Mouse (Mus musculus): ENCODE results near the gene Serpinb6c.
A peak's percentile ranks its signal among the peaks of the same experiment; 100 is the strongest.
"Not testable (repeated sequence)": the region's sequence is repeated elsewhere in the genome, so short reads cannot be mapped to it uniquely, and the experiment has no call there.

Serpinb6c gene

DNA sequence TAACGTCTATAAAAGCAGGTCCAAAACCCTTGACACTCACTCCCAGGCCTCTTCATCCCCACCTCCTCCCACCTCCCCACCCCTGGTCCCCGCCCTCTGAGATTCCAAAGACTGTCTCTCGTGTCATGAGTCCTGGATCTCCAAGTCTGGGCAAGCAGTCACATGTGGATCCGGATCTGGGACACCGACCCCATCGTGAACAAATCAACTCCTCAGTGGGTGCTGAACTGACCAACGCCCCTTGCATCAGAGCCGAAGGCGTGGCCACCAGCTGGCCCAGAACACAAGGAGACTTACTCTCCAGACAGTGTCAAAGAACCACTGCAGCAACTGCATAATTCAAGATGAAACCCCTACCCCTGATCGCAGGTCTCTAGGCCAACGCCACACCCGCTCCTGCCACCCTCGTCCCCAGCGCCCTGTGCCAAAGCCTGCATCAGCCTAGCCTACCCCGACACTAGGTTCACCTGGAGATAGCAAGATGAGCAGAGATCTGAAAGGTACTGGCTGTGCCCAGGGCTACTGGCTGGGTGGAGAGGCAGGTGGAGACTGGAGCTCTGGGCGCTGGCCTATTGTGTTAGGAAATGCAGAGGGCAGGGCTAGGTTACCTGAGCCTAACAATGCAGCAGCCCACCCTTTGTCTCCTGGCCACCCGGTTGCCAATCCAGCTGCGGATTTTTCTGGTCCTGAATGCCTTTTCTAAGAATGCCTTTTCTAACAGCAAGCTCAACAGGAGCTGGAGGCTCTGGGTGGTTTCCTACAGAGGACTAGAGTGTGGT is at the start of gene Serpinb6c:
TSS of gene Serpinb6c (minus strand) at position 533 of the 779 bp plus-strand sequence.
- DNase-seq (ENCODE audit: low spot score in 2 of 2) = no peak

DNA sequence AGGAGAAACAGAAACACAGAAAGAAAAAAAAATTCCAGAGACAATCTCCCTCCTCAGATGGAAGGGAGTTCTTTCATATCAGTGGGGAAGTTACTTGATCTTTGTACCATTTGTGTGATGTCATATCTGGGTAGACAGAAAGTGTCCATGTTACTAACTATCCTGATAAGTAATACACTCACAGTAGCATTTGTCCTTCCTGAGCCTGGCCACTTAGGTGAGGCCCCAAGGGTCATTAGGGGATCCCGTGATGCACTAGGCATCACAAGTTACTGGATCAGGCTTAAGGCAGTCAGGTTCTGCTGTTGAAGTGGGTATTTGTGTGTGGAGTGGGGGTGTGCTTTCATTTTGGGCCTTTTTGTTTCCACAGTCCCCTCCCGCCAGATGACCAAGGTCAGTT is 47.4 kb upstream of the Serpinb6c start:
- DNase-seq (ENCODE audit: low spot score in 2 of 2) = no peak

DNA sequence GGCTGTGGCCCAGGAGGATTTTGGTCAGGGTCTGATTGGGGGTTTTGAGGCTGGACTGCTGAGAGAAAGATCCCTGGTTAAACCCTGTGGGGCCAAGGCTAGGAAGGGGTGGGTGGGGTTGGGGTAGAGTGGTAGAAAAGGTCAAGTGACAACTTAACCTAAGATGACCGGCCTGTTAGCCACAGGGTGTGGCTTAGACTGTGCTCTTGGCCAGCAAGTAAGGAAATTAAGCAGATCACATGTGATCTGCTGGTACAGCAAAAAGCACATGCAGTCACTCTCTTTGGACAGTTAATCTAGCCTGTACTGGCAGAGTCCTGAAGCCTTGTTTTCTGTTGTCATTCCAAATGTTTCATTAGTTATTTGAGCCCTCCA is 46.6 kb upstream of the Serpinb6c start:
- DNase-seq (ENCODE audit: low spot score in 2 of 2) = no peak

DNA sequence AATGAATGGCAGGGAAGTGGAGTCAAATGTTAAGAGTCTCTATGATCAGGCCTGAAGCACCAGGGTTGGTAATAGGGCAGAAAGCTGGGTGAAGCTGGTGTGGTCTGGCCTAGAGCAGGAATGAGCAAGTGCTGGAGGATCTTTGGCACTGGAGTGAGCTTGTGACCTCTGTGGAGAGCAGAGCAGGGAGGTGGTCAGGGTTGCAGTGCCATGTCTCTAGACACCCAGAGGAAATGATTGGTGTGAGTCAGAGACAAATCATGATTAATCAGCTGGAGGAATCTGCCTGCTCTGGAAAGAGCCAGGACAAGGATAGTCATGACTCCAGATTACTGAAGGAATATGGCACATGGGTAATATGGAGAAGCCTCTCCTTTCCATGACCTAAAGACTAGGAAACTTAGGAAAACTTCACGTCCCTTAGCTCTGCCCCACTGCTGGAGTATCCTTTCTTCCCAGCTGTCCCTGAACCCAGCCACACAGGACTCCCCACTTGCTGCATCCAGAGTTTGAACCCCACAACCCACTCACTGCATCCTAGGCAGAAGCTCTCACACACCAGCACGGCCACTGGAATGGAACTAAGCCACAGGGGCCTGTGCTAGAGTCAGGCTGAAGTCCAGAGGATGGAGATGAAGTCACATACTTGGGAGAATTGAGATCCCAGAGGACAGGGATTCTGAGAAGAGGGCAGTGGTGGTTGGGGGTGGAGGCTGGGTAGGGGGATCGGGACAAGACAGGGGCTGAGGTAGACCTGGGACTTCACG is 46.0 kb upstream of the Serpinb6c start:
- DNase-seq (ENCODE audit: low spot score in 2 of 2) = no peak

DNA sequence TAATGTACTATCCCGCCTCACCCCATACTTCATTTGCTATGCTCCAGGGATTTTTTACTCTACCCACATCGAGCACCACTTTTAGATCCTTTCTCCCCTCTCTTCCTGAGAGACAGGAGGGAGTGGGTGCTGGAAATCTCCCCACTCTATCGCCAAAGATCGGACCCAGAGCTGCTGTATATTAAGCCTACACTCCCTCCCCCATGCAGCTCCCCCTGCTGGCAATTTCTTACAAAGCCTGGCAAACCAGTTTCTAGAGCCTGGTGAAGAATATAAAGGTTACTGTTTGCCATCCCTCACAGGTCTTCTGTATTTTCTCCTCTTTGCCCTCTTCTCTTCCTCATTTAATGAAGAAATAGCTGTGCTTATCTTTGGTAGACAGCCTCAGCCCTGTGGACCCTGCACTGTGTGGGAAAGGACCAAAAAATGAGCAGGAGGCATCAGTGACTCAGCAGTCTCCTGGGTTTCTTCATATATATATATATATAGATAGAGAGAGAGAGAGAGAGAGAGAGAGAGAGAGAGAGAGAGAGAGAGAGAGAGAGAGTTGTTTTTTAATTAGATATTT is 36.8 kb upstream of the Serpinb6c start:
- DNase-seq (ENCODE audit: low spot score in 2 of 2) = peak in 1 of 2 experiments; percentile 24

DNA sequence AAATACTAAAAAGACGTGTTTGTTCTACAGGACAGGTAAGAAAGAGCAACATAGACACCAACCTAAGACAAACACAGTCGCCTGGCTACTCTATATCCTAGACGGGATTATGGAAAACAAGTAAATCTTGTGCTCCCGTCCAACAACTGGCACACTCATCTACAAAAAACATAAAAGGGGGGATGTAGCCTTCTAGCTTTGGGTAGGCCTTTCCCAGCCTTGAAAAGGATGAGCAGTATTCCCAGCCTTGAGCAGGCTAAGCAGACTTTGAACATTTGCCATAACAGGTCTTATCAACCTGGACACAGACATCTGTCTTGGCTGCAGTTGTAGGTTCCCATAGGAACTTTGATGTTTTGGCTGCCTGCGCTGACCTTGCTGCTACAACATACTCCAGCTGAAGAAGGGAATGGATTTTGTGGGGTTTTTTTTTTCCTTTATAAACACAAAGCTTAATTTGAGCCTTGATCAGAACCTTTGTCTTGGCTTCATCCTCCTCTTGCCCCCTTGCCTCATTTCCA is 35.8 kb upstream of the Serpinb6c start:
- no peak for DNase-seq (ENCODE audit: low spot score in 2 of 2)

DNA sequence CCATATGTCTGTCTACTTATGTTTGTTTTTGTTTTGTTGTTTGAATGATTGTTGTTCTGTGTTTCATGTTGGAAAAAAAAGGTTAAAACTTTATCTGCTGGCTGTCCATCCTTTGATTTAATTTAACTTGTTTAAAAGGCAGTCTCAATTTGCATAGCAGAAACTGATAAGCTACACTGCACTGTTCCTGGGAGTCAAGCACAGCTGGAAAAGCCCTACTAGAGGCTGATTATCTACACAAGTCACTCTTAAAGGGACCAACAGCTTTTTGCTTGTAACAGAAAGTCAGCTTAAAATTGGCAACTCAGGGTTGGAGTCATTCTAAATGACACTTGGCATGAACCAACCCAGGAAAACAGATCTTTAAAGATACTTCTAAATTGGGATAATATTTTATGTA is 32.1 kb upstream of the Serpinb6c start:
- DNase-seq (ENCODE audit: low spot score in 2 of 2) = not testable (repeated sequence)

DNA sequence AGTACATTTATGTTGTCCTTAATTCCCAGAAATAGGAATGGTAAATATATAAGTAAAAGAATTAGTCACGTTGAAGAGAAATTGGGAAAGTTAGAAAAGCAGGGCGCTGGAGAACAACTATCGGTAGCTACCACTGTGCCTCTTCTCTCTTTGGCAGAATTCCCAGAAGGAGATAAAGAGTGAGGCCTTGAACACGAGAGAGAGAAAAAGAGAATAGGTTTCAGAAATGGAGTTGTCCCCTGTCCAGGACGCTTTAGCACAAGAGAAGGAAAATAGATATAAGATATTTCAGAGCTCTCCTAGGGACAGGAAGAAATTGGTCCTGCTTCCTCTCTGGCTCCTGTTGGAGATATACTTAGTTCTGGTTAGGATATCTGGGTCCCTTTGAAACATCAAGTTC is 31.6 kb upstream of the Serpinb6c start:
- DNase-seq (ENCODE audit: low spot score in 2 of 2) = no peak

DNA sequence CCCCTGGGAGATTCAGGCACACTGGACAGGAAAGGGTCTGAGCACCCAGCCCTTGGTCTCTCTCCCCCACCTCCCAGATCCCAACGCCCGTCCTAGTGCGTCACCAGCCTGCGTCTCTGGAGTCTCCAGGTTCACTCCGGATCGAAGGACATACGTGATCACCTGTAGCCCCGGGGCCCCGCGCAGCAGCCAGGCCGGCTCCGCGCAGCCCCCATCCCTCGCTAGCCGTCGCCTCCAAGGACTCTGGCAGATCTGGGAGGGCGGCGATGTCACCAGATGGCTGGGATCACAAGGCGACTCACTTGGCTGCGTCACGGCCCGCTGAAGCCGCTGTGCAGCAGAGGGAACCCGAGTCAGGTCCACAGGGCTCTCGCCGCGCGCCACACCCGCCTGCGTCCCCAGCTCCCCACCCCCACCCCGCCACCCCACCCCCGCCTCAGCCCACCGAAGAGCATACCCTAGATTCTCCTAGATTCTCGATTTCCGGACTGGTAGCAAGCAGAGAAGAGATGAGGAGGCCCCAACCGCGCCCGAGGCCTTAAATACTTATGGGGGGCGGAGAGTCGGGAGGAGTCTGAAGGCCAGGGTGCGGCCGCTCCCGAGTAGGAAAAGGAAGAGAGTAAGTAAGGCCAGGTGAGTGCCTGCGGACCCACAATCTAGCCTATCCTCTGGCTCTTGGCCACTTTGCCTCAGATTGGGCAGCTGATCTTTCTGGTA is 30.1 kb upstream of the Serpinb6c start:
- peak in 1 of 2 experiments; percentile 13 for DNase-seq (ENCODE audit: low spot score in 2 of 2)

DNA sequence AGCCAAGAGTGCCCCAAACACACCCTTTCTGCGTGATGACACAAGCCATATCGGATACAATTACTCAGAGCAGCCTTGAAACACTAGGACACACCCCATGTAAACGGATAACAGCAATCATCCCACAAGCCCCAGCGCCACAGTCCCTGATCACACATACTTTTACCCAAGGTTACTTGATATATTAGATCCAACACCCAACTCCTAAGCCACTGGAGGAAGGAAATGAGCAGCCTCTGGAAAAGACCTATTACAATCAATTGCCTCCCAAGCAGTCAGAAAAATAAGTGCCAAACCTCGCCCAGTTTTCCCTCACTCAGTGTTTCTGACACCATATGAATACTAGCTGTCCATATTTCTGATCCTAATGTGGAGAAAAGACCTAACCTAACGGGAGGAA is 29.2 kb upstream of the Serpinb6c start:
- no peak for DNase-seq (ENCODE audit: low spot score in 2 of 2)

DNA sequence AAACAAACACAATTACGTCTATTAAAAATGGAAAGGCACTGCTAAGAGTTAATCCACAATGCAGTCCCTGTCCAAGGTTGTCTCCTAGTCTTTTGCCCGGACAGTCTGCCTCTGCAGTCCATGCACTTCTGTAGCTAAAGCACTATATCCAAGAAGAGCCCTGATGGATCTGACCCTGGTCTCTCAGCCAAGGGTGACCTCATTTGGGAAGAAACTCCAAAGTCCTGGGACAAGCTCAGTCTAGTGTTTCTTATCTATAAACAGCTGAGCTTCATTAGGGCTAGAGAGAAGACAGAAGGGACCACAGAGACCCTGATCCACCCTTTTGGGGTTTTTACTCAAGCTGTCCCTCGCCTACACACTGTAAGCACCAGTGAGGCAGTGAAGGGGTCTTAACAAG is 25.4 kb upstream of the Serpinb6c start:
- no peak for DNase-seq (ENCODE audit: low spot score in 2 of 2)

DNA sequence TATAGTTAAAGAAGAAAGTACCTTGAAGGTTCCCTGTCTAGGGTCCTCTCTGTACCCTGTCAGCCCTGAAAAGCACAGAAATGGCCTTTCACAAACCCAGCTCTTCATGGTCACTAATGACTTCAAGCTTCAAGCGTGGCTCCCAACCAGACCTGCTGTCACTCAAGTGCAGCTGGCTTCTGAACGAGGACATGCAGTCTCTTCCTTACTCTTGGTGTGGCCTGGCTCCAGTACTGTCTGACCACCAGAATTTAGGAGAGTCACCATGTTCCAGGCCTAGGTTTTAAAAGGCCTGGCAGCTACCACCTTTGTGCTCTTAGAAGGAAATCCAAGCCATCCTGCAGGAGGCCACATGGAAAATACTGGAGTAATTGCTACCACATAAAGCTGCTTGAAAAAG is 24.8 kb upstream of the Serpinb6c start:
- no peak for DNase-seq (ENCODE audit: low spot score in 2 of 2)

DNA sequence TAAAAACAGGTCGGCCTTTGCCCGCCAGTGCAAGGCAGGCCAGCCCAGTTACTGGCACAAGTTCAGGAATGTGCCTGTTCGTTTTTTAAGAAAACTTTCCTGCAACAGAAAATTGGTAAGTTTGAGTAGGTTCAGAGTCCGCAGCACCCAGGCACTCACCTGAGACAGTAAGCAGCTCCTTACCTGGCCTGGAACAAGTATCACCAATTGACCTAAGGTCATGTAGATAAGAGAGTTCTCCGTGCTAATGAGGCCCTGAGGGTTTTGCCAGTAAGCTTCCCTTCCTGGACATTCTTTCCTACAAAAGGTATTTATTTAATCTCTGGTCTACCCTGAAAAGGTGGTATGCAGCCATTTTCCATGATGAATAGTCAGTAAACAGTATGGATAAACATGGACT is 16.2 kb upstream of the Serpinb6c start:
- DNase-seq (ENCODE audit: low spot score in 2 of 2) = no peak

DNA sequence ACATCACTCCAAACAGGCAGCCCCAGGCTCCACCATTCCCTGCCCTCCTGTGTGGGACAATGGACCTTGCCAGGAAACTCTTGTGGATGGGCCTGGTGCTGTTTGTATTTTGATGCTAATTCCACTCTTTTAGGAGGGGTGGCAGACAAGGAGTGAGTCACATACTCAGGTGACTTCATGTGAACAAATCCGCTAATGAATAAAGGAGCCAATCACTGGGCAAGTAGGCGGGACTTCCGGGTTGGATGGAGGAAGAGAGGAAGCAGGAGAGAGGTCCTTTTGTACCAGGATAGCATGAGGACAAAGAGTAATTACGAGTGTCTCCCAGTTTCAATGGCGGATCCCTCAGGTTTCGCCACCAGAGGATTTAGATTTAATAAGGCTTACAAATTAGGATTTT is 15.5 kb upstream of the Serpinb6c start:
- DNase-seq (ENCODE audit: low spot score in 2 of 2) = no peak

DNA sequence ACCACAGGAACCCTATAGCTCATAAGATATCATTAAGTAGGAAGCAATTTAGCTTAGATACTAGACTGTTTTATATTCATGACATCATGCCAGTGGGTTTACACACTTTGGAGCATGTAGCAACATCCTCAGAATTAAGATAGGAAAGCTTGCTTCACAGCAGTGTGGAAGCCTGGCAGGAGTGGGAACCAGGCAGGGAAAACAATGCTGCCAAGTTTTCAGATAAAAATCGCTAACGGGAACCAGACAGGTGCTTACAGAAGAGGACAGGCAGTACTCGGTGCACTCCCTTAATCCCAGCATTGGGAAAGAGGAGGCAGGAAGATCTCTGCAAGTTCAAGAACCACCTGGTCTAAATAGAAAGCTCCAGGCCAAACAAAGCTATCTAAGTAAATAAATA is 1.3 kb upstream of the Serpinb6c start:
- DNase-seq (ENCODE audit: low spot score in 2 of 2) = no peak

DNA sequence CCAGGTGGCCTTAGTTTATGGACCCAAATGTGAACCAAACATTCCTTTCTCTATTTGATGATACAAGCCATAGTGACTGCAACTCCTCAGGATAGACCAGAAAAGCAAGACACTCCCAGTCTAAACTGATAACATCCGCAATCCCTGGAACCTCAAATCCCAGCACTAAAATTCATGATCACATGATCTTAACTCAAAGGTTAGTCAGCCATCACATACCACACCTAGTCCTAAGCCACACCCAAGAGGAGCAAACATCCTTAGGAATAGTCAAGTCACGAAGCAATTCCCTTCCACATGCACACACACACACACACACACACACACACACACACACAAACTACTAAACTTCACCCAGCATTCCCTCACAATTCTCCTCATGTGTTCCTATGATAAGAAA is 2.2 kb downstream of the Serpinb6c start:
- DNase-seq (ENCODE audit: low spot score in 2 of 2) = no peak

DNA sequence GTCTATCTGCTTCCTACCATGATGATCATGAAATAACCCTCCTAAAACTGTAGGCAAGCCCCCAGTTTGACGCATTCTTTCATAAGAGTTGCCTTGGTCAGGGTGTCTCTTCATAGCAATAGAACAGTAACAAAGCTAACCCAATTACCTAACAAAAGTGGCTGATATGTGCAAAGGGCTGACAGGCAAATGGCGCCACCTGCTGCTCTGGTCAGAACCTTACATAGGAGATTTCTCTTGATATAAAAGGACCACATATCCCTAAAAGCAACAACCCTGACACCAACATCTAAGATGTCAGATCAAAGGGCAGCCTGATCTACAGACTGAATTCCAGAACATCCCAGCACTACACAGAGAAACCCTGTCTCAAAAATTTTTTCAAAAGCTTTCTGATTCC is 11.3 kb downstream of the Serpinb6c start:
- peak in 1 of 2 experiments; percentile 8 for DNase-seq (ENCODE audit: low spot score in 2 of 2)

DNA sequence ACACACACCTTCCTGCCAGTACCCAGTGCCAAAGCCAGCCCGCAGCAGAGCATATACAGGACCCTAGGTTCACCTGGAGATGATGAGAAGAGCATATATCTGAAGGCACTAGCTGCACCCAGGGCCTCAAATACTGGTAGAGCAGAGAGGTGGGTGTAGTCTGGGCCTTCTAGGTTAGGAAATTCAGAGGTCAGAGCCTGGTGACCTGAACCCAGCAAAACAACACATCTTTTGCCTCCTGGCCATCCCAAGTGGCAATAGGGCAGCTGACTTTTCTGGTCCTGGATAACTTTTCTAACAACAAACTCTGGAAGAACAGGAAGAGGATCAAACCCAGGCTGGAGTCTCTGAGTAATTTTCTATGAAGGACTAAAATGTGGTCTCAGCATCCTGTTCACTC is 62.2 kb downstream of the Serpinb6c start, which contains the start of gene Serpinb6e:
TSS of gene Serpinb6e (minus strand) at position 101 of the 400 bp plus-strand sequence.
- no peak for DNase-seq (ENCODE audit: low spot score in 2 of 2)

DNA sequence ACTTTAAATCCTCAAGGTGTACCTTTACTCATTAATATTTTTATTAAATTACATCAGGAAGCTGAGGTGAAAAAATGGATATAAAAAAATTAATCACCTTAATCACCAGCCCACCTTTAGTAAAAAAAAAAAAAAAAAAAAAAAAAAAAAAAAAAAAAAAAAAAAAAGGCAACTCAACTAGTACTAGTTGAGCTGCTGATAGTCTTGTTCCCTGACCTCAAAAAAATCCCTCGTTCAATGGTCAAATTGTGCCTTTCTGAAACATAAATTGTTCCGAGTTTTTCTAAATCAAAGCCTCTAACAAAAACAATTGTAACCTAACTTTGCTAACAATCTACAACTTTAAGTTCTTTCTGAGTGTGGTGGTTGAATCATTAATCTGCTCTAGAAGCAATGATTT is 74.8 kb downstream of the Serpinb6c start:
- DNase-seq (ENCODE audit: low spot score in 2 of 2) = no peak
